Mouse (Mus musculus): ENCODE measurements around the gene Hoxd1.

- TF ChIP-seq CTCF (IDR thresholded peaks at IDR 0.05; ENCODE audit: extremely low read depth, insufficient read depth, insufficient read length, insufficient replicate concordance), result no peak
- TF ChIP-seq POLR2A (IDR thresholded peaks at IDR 0.05; ENCODE audit: low read depth, low read length), result no peak
Measured at GRCm38 (mm10) chr2:74739869-74740268, 22.9 kb upstream of the Hoxd1 start.
